Mouse (Mus musculus) heart, adult 9 months (tissue): ENCODE results near the gene Padi6.

Experiments used
- DNase-seq, 2 experiments: peaks; one replicate each; pipeline ENCODE4 v3.0.0; 2022; ENCODE audit warnings: low spot score in 2 of 2

Gene Padi6

GRCm38 (mm10) chr4:140708297-140708927 is 34.0 kb downstream of the Padi6 start:
- no peak for DNase-seq

- DNase-seq = no peak
These were observed 34.8 kb downstream of the Padi6 start for GRCm38 (mm10) chr4:140707615-140708014.

GRCm38 (mm10) chr4:140704166-140704565 is 38.3 kb downstream of the Padi6 start:
- no peak for DNase-seq

- no peak for DNase-seq
These were observed 38.8 kb downstream of the Padi6 start for GRCm38 (mm10) chr4:140703636-140704035.

GRCm38 (mm10) chr4:140702611-140703327 is 39.7 kb downstream of the Padi6 start:
- peak; percentile 85 to 89 for DNase-seq

GRCm38 (mm10) chr4:140701716-140702561 is 40.5 kb downstream of the Padi6 start:
- DNase-seq = no peak

GRCm38 (mm10) chr4:140701049-140701715 is 41.3 kb downstream of the Padi6 start:
- DNase-seq = peak; percentile 78 to 83

- DNase-seq = no peak
These were observed 42.0 kb downstream of the Padi6 start, which contains the start of gene Rcc2 for GRCm38 (mm10) chr4:140700269-140701018. Gene Rcc2, plus strand, starts transcription at chr4:140700541.

- DNase-seq = peak; percentile 80 to 82
These were observed 42.9 kb downstream of the Padi6 start for GRCm38 (mm10) chr4:140699441-140700127.

- no peak for DNase-seq
These were observed 46.5 kb downstream of the Padi6 start for GRCm38 (mm10) chr4:140695675-140696585.

- DNase-seq = no peak
These were observed 47.3 kb downstream of the Padi6 start for GRCm38 (mm10) chr4:140695146-140695545.

GRCm38 (mm10) chr4:140694551-140695060 is 47.8 kb downstream of the Padi6 start:
- no peak for DNase-seq

- DNase-seq = no peak
These were observed 48.9 kb downstream of the Padi6 start for GRCm38 (mm10) chr4:140693513-140693912.

GRCm38 (mm10) chr4:140691481-140691880 is 51.0 kb downstream of the Padi6 start:
- no peak for DNase-seq

- no peak for DNase-seq
These were observed 52.4 kb downstream of the Padi6 start for GRCm38 (mm10) chr4:140689873-140690655.

GRCm38 (mm10) chr4:140688826-140689425 is 53.5 kb downstream of the Padi6 start:
- DNase-seq = no peak

- no peak for DNase-seq
These were observed 54.2 kb downstream of the Padi6 start for GRCm38 (mm10) chr4:140688044-140688825.
